Mouse (Mus musculus): ENCODE results near the gene Il17rd. TPM values are rescaled to one million over a fixed set of nuclear protein-coding genes. Genes with fewer than 3 reads are reported as not detected.
A peak's percentile ranks its signal among the peaks of the same experiment; 100 is the strongest.

Gene Il17rd
- polyA plus RNA-seq, 1 experiment from 2014 or later = 4.0 TPM

- Histone ChIP-seq H3K4me2 (replicated peaks) (no peak overlapping the region), H3K27me3 (replicated peaks) (no peaks in the 10 kb centered on the region), H3K4me3 (no peak overlapping the region), H3K9ac (no peak overlapping the region), H3K9me3 (no peaks in the 10 kb centered on the region), H3K36me3 (no peaks in the 10 kb centered on the region), H3K27ac (no peak overlapping the region), H3K4me1 (no peaks in the 10 kb centered on the region)
- ATAC-seq (ENCODE audit: low FRiP score, low read depth) = no peak
- 88% methylated on average over 4 of the region's 4 CpGs for WGBS
Observed at GRCm38 (mm10) chr14:27024664-27025063, 14.1 kb upstream of the Il17rd start.

- 0 out of 2 replicates have a peak, but pooled peaks have one; percentile 41 for ATAC-seq (ENCODE audit: low FRiP score, low read depth)
- Histone ChIP-seq H3K4me2 (replicated peaks) (no peak overlapping the region), H3K27ac (no peak overlapping the region), H3K9me3 (no peaks in the 10 kb centered on the region), H3K27me3 (replicated peaks) (no peaks in the 10 kb centered on the region), H3K4me3 (no peak overlapping the region), H3K4me1 (no peaks in the 10 kb centered on the region), H3K9ac (no peak overlapping the region), H3K36me3 (no peaks in the 10 kb centered on the region)
- WGBS = 5% methylated on average over 15 of the region's 15 CpGs
Observed at GRCm38 (mm10) chr14:27029771-27030173, 9.0 kb upstream of the Il17rd start.

GRCm38 (mm10) chr14:27031142-27031541 is 7.6 kb upstream of the Il17rd start:
- Histone ChIP-seq H3K4me1 (no peaks in the 10 kb centered on the region), H3K9me3 (no peaks in the 10 kb centered on the region), H3K9ac (no peak overlapping the region), H3K4me2 (replicated peaks) (no peak overlapping the region), H3K27me3 (replicated peaks) (no peaks in the 10 kb centered on the region), H3K27ac (no peak overlapping the region), H3K4me3 (no peak overlapping the region), H3K36me3 (no peaks in the 10 kb centered on the region)
- WGBS = 13% methylated on average over 4 of the region's 4 CpGs
- no peak for ATAC-seq (ENCODE audit: low FRiP score, low read depth)

- H3K4me3 ChIP-seq = no peak overlapping the region
- H3K4me1 ChIP-seq = peaks cover 15% of the 10 kb centered on the region
- 0 out of 2 replicates have a peak, but pooled peaks cover 10% of the 10 kb centered on the region for H3K27me3 ChIP-seq (replicated peaks)
- H3K36me3 ChIP-seq = no peaks in the 10 kb centered on the region
- H3K9ac ChIP-seq = no peak overlapping the region
- H3K9me3 ChIP-seq = no peaks in the 10 kb centered on the region
- no peak overlapping the region for H3K27ac ChIP-seq
- no peak for ATAC-seq (ENCODE audit: low FRiP score, low read depth)
- WGBS = 72% methylated on average over 1 of the region's 1 CpGs
- no peak overlapping the region for H3K4me2 ChIP-seq (replicated peaks)
Observed at GRCm38 (mm10) chr14:27037513-27037912, 1.2 kb upstream of the Il17rd start.

- Histone ChIP-seq H3K4me2 (replicated peaks) (peak overlapping the region; percentile 96), H3K4me1 (peaks cover 25% of the 10 kb centered on the region), H3K9ac (peak overlapping the region; percentile 76), H3K27me3 (replicated peaks) (0 out of 2 replicates have a peak, but pooled peaks cover 10% of the 10 kb centered on the region), H3K36me3 (no peaks in the 10 kb centered on the region), H3K9me3 (no peaks in the 10 kb centered on the region), H3K4me3 (peak overlapping the region; percentile 92), H3K27ac (no peak overlapping the region)
- WGBS = under 1% methylated on average over 59 of the region's 59 CpGs
- ATAC-seq (ENCODE audit: low FRiP score, low read depth) = peak; percentile 71
Observed at GRCm38 (mm10) chr14:27039281-27040248, 824 bp downstream of the Il17rd start.

- 7% methylated on average over 12 of the region's 12 CpGs for WGBS
- H3K4me3 ChIP-seq = peak overlapping the region; percentile 92
- peak overlapping the region; percentile 96 for H3K4me2 ChIP-seq (replicated peaks)
- H3K9ac ChIP-seq = 0 out of 2 replicates have a peak overlapping the region, but pooled peaks have one; percentile 76
- H3K9me3 ChIP-seq = no peaks in the 10 kb centered on the region
- no peaks in the 10 kb centered on the region for H3K36me3 ChIP-seq
- 0 out of 2 replicates have a peak, but pooled peaks cover 10% of the 10 kb centered on the region for H3K27me3 ChIP-seq (replicated peaks)
- peaks cover 32% of the 10 kb centered on the region for H3K4me1 ChIP-seq
- no peak for ATAC-seq (ENCODE audit: low FRiP score, low read depth)
- no peak overlapping the region for H3K27ac ChIP-seq
Observed at GRCm38 (mm10) chr14:27040451-27040850, 1.7 kb downstream of the Il17rd start.

- 0 out of 2 replicates have a peak overlapping the region, but pooled peaks have one; percentile 1 for H3K4me2 ChIP-seq (replicated peaks)
- no peak for ATAC-seq (ENCODE audit: low FRiP score, low read depth)
Observed at GRCm38 (mm10) chr14:27042280-27042983, 3.7 kb downstream of the Il17rd start.

GRCm38 (mm10) chr14:27043416-27043815 is 4.7 kb downstream of the Il17rd start:
- no peak overlapping the region for H3K4me2 ChIP-seq (replicated peaks)
- no peak for ATAC-seq (ENCODE audit: low FRiP score, low read depth)
- no peaks in the 10 kb centered on the region for H3K9me3 ChIP-seq
- no peak overlapping the region for H3K4me3 ChIP-seq
- no peaks in the 10 kb centered on the region for H3K36me3 ChIP-seq
- H3K9ac ChIP-seq = no peak overlapping the region
- H3K27me3 ChIP-seq (replicated peaks) = 0 out of 2 replicates have a peak, but pooled peaks cover 10% of the 10 kb centered on the region
- no peak overlapping the region for H3K27ac ChIP-seq
- H3K4me1 ChIP-seq = peaks cover 55% of the 10 kb centered on the region
- 57% methylated on average over 5 of the region's 5 CpGs for WGBS

More at GRCm38 (mm10) chr14:27042280-27042983, 3.7 kb downstream of the Il17rd start:
- Histone ChIP-seq H3K27ac (no peak overlapping the region), H3K4me3 (no peak overlapping the region), H3K27me3 (replicated peaks) (0 out of 2 replicates have a peak, but pooled peaks cover 10% of the 10 kb centered on the region), H3K36me3 (no peaks in the 10 kb centered on the region), H3K4me1 (peaks cover 49% of the 10 kb centered on the region), H3K9ac (no peak overlapping the region), H3K9me3 (no peaks in the 10 kb centered on the region)
- WGBS = 39% methylated on average over 8 of the region's 8 CpGs

GRCm38 (mm10) chr14:27044221-27044966 is 5.7 kb downstream of the Il17rd start:
- Histone ChIP-seq H3K4me3 (no peak overlapping the region), H3K9ac (no peak overlapping the region), H3K9me3 (no peaks in the 10 kb centered on the region), H3K4me2 (replicated peaks) (peak overlapping the region; percentile 38), H3K36me3 (no peaks in the 10 kb centered on the region), H3K4me1 (peaks cover 63% of the 10 kb centered on the region), H3K27ac (0 out of 2 replicates have a peak overlapping the region, but pooled peaks have one; percentile 26), H3K27me3 (replicated peaks) (0 out of 2 replicates have a peak, but pooled peaks cover 9% of the 10 kb centered on the region)
- WGBS = 2% methylated on average over 11 of the region's 11 CpGs
- ATAC-seq (ENCODE audit: low FRiP score, low read depth) = peak; percentile 59; the same call in 1 of the 2 replicates

GRCm38 (mm10) chr14:27044967-27045361 is 6.2 kb downstream of the Il17rd start:
- Histone ChIP-seq H3K4me1 (peaks cover 65% of the 10 kb centered on the region), H3K4me2 (replicated peaks) (peak overlapping the region; percentile 38), H3K9ac (no peak overlapping the region), H3K4me3 (no peak overlapping the region), H3K27me3 (replicated peaks) (0 out of 2 replicates have a peak, but pooled peaks cover 7% of the 10 kb centered on the region), H3K9me3 (no peaks in the 10 kb centered on the region), H3K36me3 (no peaks in the 10 kb centered on the region), H3K27ac (peak overlapping the region; percentile 26; the same call in 1 of the 2 replicates)
- peak; percentile 64; the same call in 1 of the 2 replicates for ATAC-seq (ENCODE audit: low FRiP score, low read depth)
- WGBS = 4% methylated on average over 2 of the region's 2 CpGs

GRCm38 (mm10) chr14:27048231-27048956 is 9.7 kb downstream of the Il17rd start:
- H3K36me3 ChIP-seq = no peaks in the 10 kb centered on the region
- H3K4me1 ChIP-seq = peaks cover 83% of the 10 kb centered on the region
- no peak overlapping the region for H3K4me3 ChIP-seq
- 32% methylated on average over 8 of the region's 8 CpGs for WGBS
- no peak for ATAC-seq (ENCODE audit: low FRiP score, low read depth)
- no peaks in the 10 kb centered on the region for H3K27me3 ChIP-seq (replicated peaks)
- no peak overlapping the region for H3K9ac ChIP-seq
- no peak overlapping the region for H3K27ac ChIP-seq
- H3K4me2 ChIP-seq (replicated peaks) = no peak overlapping the region
- H3K9me3 ChIP-seq = no peaks in the 10 kb centered on the region
